Mouse (Mus musculus) heart, embryonic 11.5 days (tissue): ENCODE results near the gene Atrnl1. TPM values are rescaled to one million over a fixed set of nuclear protein-coding genes. Genes with fewer than 3 reads are reported as not detected.
A peak's percentile ranks its signal among the peaks of the same experiment; 100 is the strongest.

ENCODE experiments used
- ATAC-seq: fragments of 200-750 bp; cut with Nextera tagmentation; replicated peaks from 2 replicates; pipeline ENCODE4 v1.8.0; 2017; ENCODE audit warnings: moderate library complexity; ENCODE audit not compliant: insufficient number of reproducible peaks, low FRiP score, low TSS enrichment
- H3K27ac ChIP-seq: fragments of 300-500 bp; sonication (generic); 2 replicates; pipeline ENCODE4 v1.5.1; 2014; ENCODE audit warnings: mild to moderate bottlenecking, low read depth, low read length
- H3K27me3 ChIP-seq: fragments of 300-500 bp; sonication (generic); 2 replicates; pipeline ENCODE4 v1.6.1; 2014; ENCODE audit warnings: mild to moderate bottlenecking, low read length, mixed read lengths; ENCODE audit not compliant: control insufficient read depth, insufficient read depth
- H3K36me3 ChIP-seq: fragments of 300-500 bp; sonication (generic); 2 replicates; pipeline ENCODE4 v1.6.1; 2014; ENCODE audit warnings: mild to moderate bottlenecking, low read length, moderate library complexity, mixed read lengths; ENCODE audit not compliant: control insufficient read depth, insufficient read depth
- H3K4me1 ChIP-seq: fragments of 300-500 bp; sonication (generic); 2 replicates; pipeline ENCODE4 v1.6.1; 2014; ENCODE audit warnings: low read length; ENCODE audit not compliant: control insufficient read depth, insufficient read depth
- H3K4me2 ChIP-seq: fragments of 300-500 bp; sonication (generic); 2 replicates; pipeline ENCODE4 v1.6.1; 2014; ENCODE audit warnings: mild to moderate bottlenecking, moderate library complexity
- H3K4me3 ChIP-seq: fragments of 300-500 bp; sonication (generic); 2 replicates; pipeline ENCODE4 v1.5.1; 2014; ENCODE audit warnings: low read depth, low read length
- H3K9ac ChIP-seq: fragments of 300-500 bp; sonication (generic); 2 replicates; pipeline ENCODE4 v1.6.1; 2014; ENCODE audit warnings: mild to moderate bottlenecking, low read depth, low read length, moderate library complexity
- H3K9me3 ChIP-seq: fragments of 300-500 bp; sonication (generic); replicated peaks from 2 replicates; pipeline ENCODE4 v1.6.1; 2016; ENCODE audit warnings: low read length; ENCODE audit not compliant: control insufficient read depth
- WGBS: fragments of 180-500 bp; shearing (Covaris S2); extraction: QIAGEN DNeasy Blood & Tissue Kit; methylation state at CpG from one replicate; pipeline ENCODE4 v1.1.7; 2014; ENCODE audit not compliant: insufficient replicate concordance; 5-methylcytosine and 5-hydroxymethylcytosine counted together
- polyA plus RNA-seq: library from polyadenylated mRNA; unstranded; fragments of >200 nt; fragmentation: Nextera tagmentation; extraction: Ambion mirVana; gene quantifications from 2 replicates; pipeline ENCODE4 v1.2.1, GENCODE M21; 2014

The Atrnl1 gene
- polyA plus RNA-seq, 1 experiment from 2014 or later, result 4.0 TPM

DNA sequence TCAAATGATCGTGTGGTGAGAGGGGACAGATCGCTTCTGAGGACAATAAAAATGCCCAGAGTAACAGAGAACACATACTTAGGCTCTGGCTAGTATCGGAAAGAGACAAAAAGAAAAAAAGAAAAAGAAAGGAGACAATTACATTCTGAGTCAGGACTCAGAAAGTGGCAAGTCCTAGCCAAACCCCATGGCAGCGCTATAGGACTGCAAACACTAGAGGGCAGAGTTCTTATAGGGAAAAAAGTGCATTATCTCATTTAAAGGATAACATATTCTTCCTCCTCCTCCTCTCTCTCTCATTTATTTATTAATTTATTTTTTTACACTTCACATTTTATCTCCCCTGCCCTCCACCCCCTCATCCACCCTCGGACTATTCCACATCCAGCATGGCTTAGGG, 461.6 kb downstream of the Atrnl1 start:
- no peaks in the 10 kb centered on the region for H3K9me3 ChIP-seq
- H3K27ac ChIP-seq, result no peak overlapping the region

DNA sequence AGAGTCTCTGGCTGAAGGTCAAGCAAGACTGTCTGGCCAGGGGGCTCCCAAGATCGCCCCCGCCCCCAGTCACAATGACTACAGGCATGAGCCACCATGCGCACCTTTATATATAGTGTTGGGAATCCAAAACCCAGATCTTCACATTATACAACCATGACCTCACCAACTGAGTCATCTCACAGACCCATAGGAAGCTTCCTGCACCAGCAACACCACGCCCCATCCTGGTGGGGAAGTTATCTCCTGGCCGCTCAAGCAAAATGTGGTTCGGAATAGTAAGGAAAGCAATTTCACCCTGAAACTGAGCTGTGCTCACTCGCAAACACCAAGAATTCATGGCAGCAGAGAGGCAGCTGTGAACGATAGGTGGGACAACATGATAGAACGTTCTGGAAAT, 462.0 kb downstream of the Atrnl1 start:
- Histone ChIP-seq H3K4me2 (no peak overlapping the region), H3K4me1 (peaks cover 3% of the 10 kb centered on the region; the same call in 1 of the 2 replicates), H3K9ac (no peak overlapping the region), H3K27me3 (no peaks in the 10 kb centered on the region), H3K27ac (no peak overlapping the region), H3K4me3 (no peak overlapping the region), H3K36me3 (no peaks in the 10 kb centered on the region), H3K9me3 (no peaks in the 10 kb centered on the region)
- WGBS, result 81% methylated on average over 9 of the region's 9 CpGs
- peak; percentile 49; the same call in 1 of the 2 replicates for ATAC-seq

More for the DNA sequence above, 461.6 kb downstream of the Atrnl1 start:
- Histone ChIP-seq H3K4me3 (no peak overlapping the region), H3K36me3 (no peaks in the 10 kb centered on the region), H3K4me1 (peaks cover 3% of the 10 kb centered on the region; the same call in 1 of the 2 replicates), H3K27me3 (no peaks in the 10 kb centered on the region), H3K4me2 (no peak overlapping the region), H3K9ac (no peak overlapping the region)
- no peak for ATAC-seq
- WGBS, result 70% methylated on average over 5 of the region's 5 CpGs

DNA sequence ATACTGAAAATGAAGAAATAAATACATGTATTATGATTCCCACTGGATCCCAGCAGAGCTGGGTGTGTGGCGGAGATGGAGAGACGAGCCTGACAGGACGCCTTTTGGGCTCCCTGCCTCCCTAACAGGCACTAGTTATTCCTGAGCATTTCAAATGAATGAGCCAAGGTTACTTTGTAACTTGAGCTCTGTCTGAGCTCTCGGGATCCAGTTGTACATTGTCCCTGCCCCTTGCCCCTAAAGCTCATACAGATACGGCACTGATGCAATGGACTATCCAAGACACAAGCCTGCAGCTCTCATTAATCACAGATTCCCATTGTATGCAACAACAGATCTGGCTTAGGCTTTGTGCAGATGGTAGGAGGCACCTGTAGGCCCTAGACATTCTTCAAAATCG, 464.4 kb downstream of the Atrnl1 start:
- Histone ChIP-seq H3K27me3 (no peaks in the 10 kb centered on the region), H3K4me2 (no peak overlapping the region), H3K36me3 (no peaks in the 10 kb centered on the region), H3K27ac (no peak overlapping the region), H3K9me3 (no peaks in the 10 kb centered on the region), H3K9ac (no peak overlapping the region), H3K4me3 (no peak overlapping the region), H3K4me1 (no peaks in the 10 kb centered on the region)
- no peak for ATAC-seq
- WGBS, result 69% methylated on average over 6 of the region's 6 CpGs

GRCm38 (mm10) chr19:58076961-58077371, 466.1 kb downstream of the Atrnl1 start:
- Histone ChIP-seq H3K9ac (no peak overlapping the region), H3K36me3 (no peaks in the 10 kb centered on the region), H3K4me3 (no peak overlapping the region), H3K27ac (no peak overlapping the region), H3K27me3 (no peaks in the 10 kb centered on the region), H3K9me3 (no peaks in the 10 kb centered on the region), H3K4me1 (no peaks in the 10 kb centered on the region), H3K4me2 (no peak overlapping the region)
- ATAC-seq, result no peak
- WGBS, result 83% methylated on average over 14 of the region's 14 CpGs

DNA sequence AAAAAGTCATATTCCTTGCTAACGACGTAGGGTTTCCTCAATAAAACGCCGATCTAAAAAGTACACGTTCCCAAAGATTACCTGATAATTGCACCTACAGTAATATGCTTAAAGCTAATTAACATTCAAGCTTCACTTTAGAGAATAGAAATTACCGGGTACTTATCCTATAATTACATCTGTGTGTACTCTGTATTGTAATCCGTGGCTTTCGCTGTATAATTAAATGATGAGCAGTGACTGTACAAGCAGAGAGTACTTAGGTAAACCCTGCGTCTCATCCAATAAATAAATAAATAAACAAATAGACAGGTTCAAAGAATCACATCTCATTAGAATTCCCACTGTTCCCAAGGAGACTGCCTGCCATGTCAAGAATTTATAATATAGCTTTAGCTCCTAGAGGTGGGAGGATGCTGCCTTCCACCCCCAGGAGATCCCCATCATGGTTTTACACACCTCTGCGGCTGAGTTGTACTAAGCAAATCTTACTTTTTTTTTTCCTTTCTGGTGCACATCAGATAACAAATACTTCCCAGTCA, 466.8 kb downstream of the Atrnl1 start:
- no peak overlapping the region for H3K4me2 ChIP-seq
- WGBS, result 87% methylated on average over 10 of the region's 10 CpGs
- H3K27ac ChIP-seq, result no peak overlapping the region

GRCm38 (mm10) chr19:58080168-58080567, 469.3 kb downstream of the Atrnl1 start:
- H3K4me1 ChIP-seq, result no peaks in the 10 kb centered on the region
- no peak overlapping the region for H3K4me3 ChIP-seq
- no peak for ATAC-seq
- no peaks in the 10 kb centered on the region for H3K36me3 ChIP-seq
- H3K9me3 ChIP-seq, result no peaks in the 10 kb centered on the region
- H3K9ac ChIP-seq, result no peak overlapping the region
- no peaks in the 10 kb centered on the region for H3K27me3 ChIP-seq
- WGBS, result 91% methylated on average over 6 of the region's 6 CpGs
- H3K27ac ChIP-seq, result no peak overlapping the region
- H3K4me2 ChIP-seq, result no peak overlapping the region

More for the DNA sequence above, 466.8 kb downstream of the Atrnl1 start:
- ATAC-seq, result no peak
- no peaks in the 10 kb centered on the region for H3K9me3 ChIP-seq
- no peak overlapping the region for H3K9ac ChIP-seq
- no peaks in the 10 kb centered on the region for H3K36me3 ChIP-seq
- H3K4me1 ChIP-seq, result no peaks in the 10 kb centered on the region
- H3K4me3 ChIP-seq, result no peak overlapping the region
- no peaks in the 10 kb centered on the region for H3K27me3 ChIP-seq

- no peaks in the 10 kb centered on the region for H3K27me3 ChIP-seq
- H3K4me2 ChIP-seq, result no peak overlapping the region
- no peaks in the 10 kb centered on the region for H3K9me3 ChIP-seq
- no peak overlapping the region for H3K9ac ChIP-seq
- WGBS, result 92% methylated on average over 19 of the region's 19 CpGs
- no peaks in the 10 kb centered on the region for H3K4me1 ChIP-seq
- H3K4me3 ChIP-seq, result no peak overlapping the region
- no peak overlapping the region for H3K27ac ChIP-seq
- no peak for ATAC-seq
- H3K36me3 ChIP-seq, result no peaks in the 10 kb centered on the region
Observed at GRCm38 (mm10) chr19:58082751-58083150, 471.9 kb downstream of the Atrnl1 start.

DNA sequence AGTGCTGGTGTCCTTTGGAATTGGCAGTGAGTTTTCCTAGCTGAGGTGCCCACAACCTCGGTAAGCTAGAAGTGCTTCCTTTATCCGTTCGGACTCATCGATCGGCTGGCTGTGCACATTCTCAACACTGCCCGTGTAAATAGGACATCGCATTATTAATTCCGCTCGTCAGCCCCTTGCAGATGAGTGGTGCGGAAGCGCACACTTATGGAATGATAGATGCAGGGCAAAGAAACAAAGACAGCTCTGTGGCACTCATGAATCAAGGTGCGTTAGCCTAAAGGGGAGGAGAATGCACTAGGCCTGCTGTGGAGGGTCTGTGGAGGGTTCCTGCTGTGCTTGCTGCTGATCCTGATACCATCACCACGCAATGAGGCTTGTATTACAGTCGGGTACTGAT, 474.0 kb downstream of the Atrnl1 start:
- no peaks in the 10 kb centered on the region for H3K9me3 ChIP-seq
- no peak for ATAC-seq
- WGBS, result 88% methylated on average over 14 of the region's 14 CpGs

GRCm38 (mm10) chr19:58086734-58087133, 475.9 kb downstream of the Atrnl1 start:
- Histone ChIP-seq H3K27me3 (no peaks in the 10 kb centered on the region), H3K27ac (no peak overlapping the region), H3K4me1 (no peaks in the 10 kb centered on the region), H3K4me3 (no peak overlapping the region), H3K4me2 (no peak overlapping the region), H3K9me3 (no peaks in the 10 kb centered on the region), H3K9ac (no peak overlapping the region), H3K36me3 (no peaks in the 10 kb centered on the region)
- no peak for ATAC-seq
- WGBS, result 89% methylated on average over 8 of the region's 8 CpGs

More for the DNA sequence above, 474.0 kb downstream of the Atrnl1 start:
- no peaks in the 10 kb centered on the region for H3K4me1 ChIP-seq
- no peak overlapping the region for H3K9ac ChIP-seq
- no peak overlapping the region for H3K4me3 ChIP-seq
- H3K27ac ChIP-seq, result no peak overlapping the region
- no peaks in the 10 kb centered on the region for H3K36me3 ChIP-seq
- H3K4me2 ChIP-seq, result no peak overlapping the region
- no peaks in the 10 kb centered on the region for H3K27me3 ChIP-seq
